Mouse (Mus musculus) lung, postnatal 0 days (tissue): ENCODE measurements at regions not wholly inside any gene's neighbourhood (a gene's known extent, or its start where the extent isn't known, plus 50 kb on each side); places are given as distances from the start of the nearest gene placed in this dataset.
A peak's percentile ranks its signal among the peaks of the same experiment; 100 is the strongest.

ENCODE experiments used
- ATAC-seq: fragments of 200-750 bp; cut with Nextera tagmentation; 2 replicates; pipeline ENCODE4 v1.8.0; 2017; ENCODE audit warnings: moderate library complexity
- DNase-seq: peaks from one replicate; pipeline ENCODE4 v3.0.0-alpha.2; 2016; ENCODE audit warnings: low spot score
- H3K27ac ChIP-seq: fragments of 300-500 bp; sonication (generic); 2 replicates; pipeline ENCODE4 v1.5.1; 2014; ENCODE audit warnings: antibody characterized with exemption, mild to moderate bottlenecking, low read length, mixed read lengths
- H3K27me3 ChIP-seq: fragments of 300-500 bp; sonication (generic); replicated peaks from 2 replicates; pipeline ENCODE4 v1.6.1; 2014; ENCODE audit warnings: low read length, mixed read lengths; ENCODE audit not compliant: insufficient read depth
- H3K36me3 ChIP-seq: fragments of 300-500 bp; sonication (generic); 2 replicates; pipeline ENCODE4 v1.6.1; 2014; ENCODE audit warnings: low read length, mixed read lengths; ENCODE audit not compliant: insufficient read depth
- H3K4me1 ChIP-seq: fragments of 300-500 bp; sonication (generic); 2 replicates; pipeline ENCODE4 v1.6.1; 2014; ENCODE audit warnings: antibody characterized with exemption, low read depth, low read length, mixed read lengths; ENCODE audit not compliant: insufficient read depth
- H3K4me2 ChIP-seq: fragments of 300-500 bp; sonication (generic); replicated peaks from 2 replicates; pipeline ENCODE4 v1.6.1; 2014; ENCODE audit warnings: low read depth, mild to moderate bottlenecking, low read length, moderate library complexity, mixed read lengths
- H3K4me3 ChIP-seq: fragments of 300-500 bp; sonication (generic); 2 replicates; pipeline ENCODE4 v1.5.1; 2014; ENCODE audit warnings: low read depth, low read length
- H3K9ac ChIP-seq: fragments of 300-500 bp; sonication (generic); replicated peaks from 2 replicates; pipeline ENCODE4 v1.6.1; 2014; ENCODE audit warnings: low read depth, mild to moderate bottlenecking
- H3K9me3 ChIP-seq: fragments of 300-500 bp; sonication (generic); 2 replicates; pipeline ENCODE4 v1.6.1; 2016; ENCODE audit warnings: low read length, mixed read lengths
- CTCF ChIP-seq: IDR thresholded peaks from 2 replicates; pipeline ENCODE4 v1.5.1; 2016; ENCODE audit warnings: antibody characterized with exemption, mild to moderate bottlenecking
- EP300 ChIP-seq: IDR thresholded peaks from 2 replicates; pipeline ENCODE4 v1.6.1; 2016; ENCODE audit warnings: antibody characterized with exemption, mild to moderate bottlenecking, control low read depth
- WGBS: fragments of 180-500 bp; shearing (Covaris S2); extraction: QIAGEN DNeasy Blood & Tissue Kit; methylation state at CpG from one replicate; pipeline ENCODE4 v1.1.7; 2014; 5-methylcytosine and 5-hydroxymethylcytosine counted together

DNA sequence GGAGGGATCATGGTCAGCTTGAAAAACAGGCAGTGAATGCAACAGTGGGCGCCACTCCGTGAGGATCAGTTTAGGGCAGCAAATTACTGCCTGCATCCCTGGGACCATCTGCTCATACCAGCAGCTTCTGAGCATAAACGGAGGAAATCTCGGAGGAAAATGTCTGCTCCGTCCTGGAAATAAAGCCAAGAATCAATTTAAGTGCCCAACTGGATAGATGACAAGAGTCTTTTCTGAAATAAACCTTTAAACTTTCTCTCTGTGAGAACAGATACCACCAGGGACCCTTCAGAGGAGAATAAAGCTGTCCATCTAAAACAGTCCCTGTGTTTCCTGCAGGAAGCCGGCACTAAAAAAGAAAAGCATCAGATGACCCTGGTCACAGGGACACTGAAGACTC lies 688.5 kb downstream of the Pdcd6ip start:
- Histone ChIP-seq H3K27me3 (no peaks in the 10 kb centered on the region), H3K36me3 (no peaks in the 10 kb centered on the region), H3K4me2 (no peak overlapping the region), H3K9ac (no peak overlapping the region), H3K9me3 (no peaks in the 10 kb centered on the region), H3K4me1 (no peaks in the 10 kb centered on the region), H3K4me3 (no peak overlapping the region), H3K27ac (no peak overlapping the region)
- WGBS, result 76% methylated on average over 6 of the region's 6 CpGs
- ATAC-seq, result no peak
- TF ChIP-seq EP300 (no peak), CTCF (no peak)
- no peak for DNase-seq

DNA sequence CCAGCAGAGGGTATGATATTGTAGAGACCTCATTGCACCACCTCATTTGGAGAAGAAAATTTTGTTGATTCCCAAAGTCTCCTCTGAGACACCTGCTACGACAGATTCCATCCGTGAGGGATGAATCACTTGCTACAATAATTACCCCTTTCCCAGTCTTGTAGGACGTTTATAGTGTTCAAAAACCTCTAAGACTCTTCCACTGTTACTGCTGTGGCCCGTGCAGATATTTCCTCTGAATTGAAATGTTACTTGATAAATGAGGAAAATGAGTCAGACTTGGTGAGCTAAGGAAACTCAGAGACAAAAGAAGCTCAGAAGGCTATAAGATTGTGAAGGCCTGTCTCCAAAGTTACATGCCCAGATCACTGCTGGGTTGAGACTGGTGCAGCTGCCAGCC lies 700.0 kb downstream of the Pdcd6ip start:
- DNase-seq (no peak), ATAC-seq (no peak)
- Histone ChIP-seq H3K9ac (no peak overlapping the region), H3K27ac (no peak overlapping the region), H3K4me3 (no peak overlapping the region), H3K36me3 (no peaks in the 10 kb centered on the region), H3K9me3 (no peaks in the 10 kb centered on the region), H3K4me2 (no peak overlapping the region), H3K27me3 (no peaks in the 10 kb centered on the region), H3K4me1 (no peaks in the 10 kb centered on the region)
- 63% methylated on average over 4 of the region's 4 CpGs for WGBS
- no peak for TF ChIP-seq EP300
- TF ChIP-seq CTCF, result no peak

DNA sequence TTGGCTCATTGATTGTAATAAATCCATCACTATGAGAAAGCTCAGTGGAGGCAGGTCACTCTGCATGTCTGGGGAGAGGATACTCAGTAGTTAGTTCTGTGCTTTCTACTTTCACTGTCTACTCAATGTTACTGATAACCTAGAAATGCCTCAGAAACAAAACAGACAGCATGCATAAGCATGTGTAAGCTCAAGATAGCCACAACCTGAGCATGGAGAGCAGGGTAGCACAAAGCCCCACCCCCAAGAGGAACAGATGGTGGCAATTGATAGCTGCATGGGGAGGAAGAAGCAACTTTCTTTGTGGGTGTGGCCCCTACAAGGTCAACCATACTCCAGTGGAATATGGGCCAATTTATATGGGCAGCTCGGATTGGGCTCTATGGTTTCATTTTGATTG lies 711.9 kb downstream of the Pdcd6ip start:
- no peak for DNase-seq
- H3K27me3 ChIP-seq, result no peaks in the 10 kb centered on the region
- H3K9ac ChIP-seq, result no peak overlapping the region
- no peak overlapping the region for H3K4me3 ChIP-seq
- TF ChIP-seq CTCF (no peak), EP300 (no peak)
- ATAC-seq, result peak; percentile 44
- H3K27ac ChIP-seq, result no peak overlapping the region
- 100% methylated on average over 1 of the region's 1 CpGs for WGBS
- no peak overlapping the region for H3K4me2 ChIP-seq
- no peaks in the 10 kb centered on the region for H3K4me1 ChIP-seq
- H3K9me3 ChIP-seq, result no peaks in the 10 kb centered on the region
- no peaks in the 10 kb centered on the region for H3K36me3 ChIP-seq

DNA sequence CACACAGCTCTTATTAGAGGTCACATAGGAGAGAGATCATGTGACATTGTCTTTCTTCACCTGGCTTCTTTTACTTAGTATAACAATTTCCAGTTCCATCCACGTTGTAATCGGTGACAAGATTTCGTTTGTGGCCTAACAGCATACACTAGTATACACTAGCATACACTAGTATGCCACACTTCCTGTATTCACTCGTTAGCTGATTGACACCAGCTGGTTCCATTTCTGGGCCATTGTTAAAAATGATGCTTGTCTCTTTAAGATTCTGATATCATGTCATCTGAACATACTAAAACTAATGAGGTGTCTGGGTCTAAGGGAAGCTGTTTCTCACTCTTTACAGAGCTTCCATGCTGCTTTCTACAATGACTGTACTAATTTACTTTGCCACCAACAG lies 713.3 kb downstream of the Pdcd6ip start:
- TF ChIP-seq EP300, result no peak
- TF ChIP-seq CTCF, result no peak
- Histone ChIP-seq H3K9ac (no peak overlapping the region), H3K27ac (no peak overlapping the region), H3K4me3 (no peak overlapping the region), H3K4me2 (no peak overlapping the region), H3K9me3 (no peaks in the 10 kb centered on the region), H3K27me3 (no peaks in the 10 kb centered on the region), H3K36me3 (no peaks in the 10 kb centered on the region), H3K4me1 (no peaks in the 10 kb centered on the region)
- peak; percentile 8 for DNase-seq
- WGBS, result 50% methylated on average over 4 of the region's 4 CpGs
- no peak for ATAC-seq

DNA sequence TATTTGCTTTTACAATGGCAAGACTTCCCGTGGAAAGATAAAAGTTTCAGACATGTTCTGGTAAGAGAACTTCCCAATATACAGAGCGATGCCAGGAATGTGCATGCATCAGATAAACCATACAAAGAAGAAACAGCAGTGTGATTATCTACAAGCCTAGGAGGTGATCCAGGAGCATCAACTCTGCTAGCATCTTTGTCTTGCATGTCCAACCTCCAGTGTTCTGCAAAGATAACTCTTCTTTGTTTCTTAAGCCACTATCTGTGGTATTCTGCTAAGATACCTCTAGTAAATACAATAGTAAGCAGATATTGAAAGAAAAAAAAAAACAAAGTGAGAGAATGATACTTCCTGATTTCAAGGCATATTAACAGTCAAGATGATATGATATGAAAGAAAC lies 714.4 kb downstream of the Pdcd6ip start:
- 54% methylated on average over 2 of the region's 2 CpGs for WGBS
- no peaks in the 10 kb centered on the region for H3K36me3 ChIP-seq
- TF ChIP-seq CTCF, result no peak
- no peak for TF ChIP-seq EP300
- no peak overlapping the region for H3K9ac ChIP-seq
- no peaks in the 10 kb centered on the region for H3K4me1 ChIP-seq
- DNase-seq (no peak), ATAC-seq (no peak)
- H3K9me3 ChIP-seq, result no peaks in the 10 kb centered on the region
- no peak overlapping the region for H3K4me3 ChIP-seq
- H3K4me2 ChIP-seq, result no peak overlapping the region
- H3K27me3 ChIP-seq, result no peaks in the 10 kb centered on the region
- H3K27ac ChIP-seq, result no peak overlapping the region

DNA sequence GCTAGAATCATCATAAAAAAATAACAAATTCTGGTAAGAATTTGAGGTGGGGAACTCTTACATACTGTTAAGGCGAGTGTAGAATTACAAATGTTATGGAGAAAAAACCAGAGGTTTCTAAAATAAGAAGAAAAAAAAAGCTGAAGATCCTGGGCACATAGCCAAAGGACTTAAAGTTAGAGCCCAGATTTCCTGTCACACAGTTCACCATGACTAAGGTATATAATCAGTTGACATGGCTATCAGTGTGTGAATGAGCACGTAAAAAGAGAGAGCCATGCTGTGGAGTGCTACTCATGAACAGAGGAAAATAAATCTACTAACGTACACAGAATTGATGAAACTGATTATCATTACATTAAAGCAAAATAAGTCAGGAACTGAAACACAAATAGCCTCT lies 715.1 kb downstream of the Pdcd6ip start:
- TF ChIP-seq CTCF (no peak), EP300 (no peak)
- H3K9ac ChIP-seq, result no peak overlapping the region
- no peaks in the 10 kb centered on the region for H3K27me3 ChIP-seq
- no peak overlapping the region for H3K4me2 ChIP-seq
- no peak overlapping the region for H3K4me3 ChIP-seq
- DNase-seq (no peak), ATAC-seq (no peak)
- H3K36me3 ChIP-seq, result no peaks in the 10 kb centered on the region
- H3K9me3 ChIP-seq, result no peaks in the 10 kb centered on the region
- H3K4me1 ChIP-seq, result no peaks in the 10 kb centered on the region
- no peak overlapping the region for H3K27ac ChIP-seq
- WGBS, result 25% methylated on average over 3 of the region's 3 CpGs

DNA sequence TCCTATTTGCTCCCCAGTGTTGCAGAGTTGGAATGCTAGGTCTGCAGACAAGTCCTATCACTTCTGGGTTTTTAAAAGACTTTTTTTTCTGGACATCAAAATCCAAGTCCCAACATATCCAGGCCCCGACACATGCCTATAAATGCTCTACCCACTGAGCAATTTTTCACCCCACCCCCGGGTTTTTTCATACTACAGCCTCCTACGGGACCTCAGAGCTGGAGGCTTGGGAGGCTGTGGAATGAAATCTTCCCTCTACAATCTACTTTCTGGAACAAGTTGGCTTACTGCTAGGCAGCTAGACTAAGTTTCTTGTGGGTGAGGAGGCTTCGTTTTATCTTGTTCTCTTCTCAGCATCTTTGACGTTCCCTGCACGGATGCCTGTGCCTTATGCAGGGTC lies 724.7 kb downstream of the Pdcd6ip start:
- no peaks in the 10 kb centered on the region for H3K27me3 ChIP-seq
- no peak overlapping the region for H3K4me3 ChIP-seq
- no peak for TF ChIP-seq EP300
- DNase-seq, result no peak
- 78% methylated on average over 6 of the region's 6 CpGs for WGBS
- H3K4me1 ChIP-seq, result no peaks in the 10 kb centered on the region
- H3K36me3 ChIP-seq, result no peaks in the 10 kb centered on the region
- no peaks in the 10 kb centered on the region for H3K9me3 ChIP-seq
- no peak overlapping the region for H3K9ac ChIP-seq
- H3K27ac ChIP-seq, result no peak overlapping the region
- no peak overlapping the region for H3K4me2 ChIP-seq
- ATAC-seq, result no peak
